Mouse (Mus musculus) kidney, embryonic 14.5 days (tissue): ENCODE measurements around the gene Csnk2b. TPM values are rescaled to one million over a fixed set of nuclear protein-coding genes. Genes with fewer than 3 reads are reported as not detected.

ENCODE experiments used
- ATAC-seq: fragments of 200-750 bp; cut with Nextera tagmentation; 2 replicates; pipeline ENCODE4 v1.8.0; 2017; ENCODE audit warnings: moderate number of reproducible peaks, mild to moderate bottlenecking, moderate TSS enrichment, moderate library complexity; ENCODE audit not compliant: low FRiP score, low TSS enrichment
- H3K27ac ChIP-seq: fragments of 300-500 bp; sonication (generic); 2 replicates; pipeline ENCODE4 v1.5.1; 2014; ENCODE audit warnings: low read depth, mild to moderate bottlenecking, low read length, moderate library complexity, mixed read lengths
- H3K27me3 ChIP-seq: fragments of 300-500 bp; sonication (generic); 2 replicates; pipeline ENCODE4 v1.6.1; 2014; ENCODE audit warnings: mild to moderate bottlenecking, low read length; ENCODE audit not compliant: control insufficient read depth, insufficient read depth
- H3K36me3 ChIP-seq: fragments of 300-500 bp; sonication (generic); 2 replicates; pipeline ENCODE4 v1.6.1; 2014; ENCODE audit warnings: low read length, mixed read lengths; ENCODE audit not compliant: control insufficient read depth, insufficient read depth
- H3K4me1 ChIP-seq: fragments of 300-500 bp; sonication (generic); 2 replicates; pipeline ENCODE4 v1.6.1; 2014; ENCODE audit warnings: low read length, mixed read lengths; ENCODE audit not compliant: control insufficient read depth, insufficient read depth
- H3K4me2 ChIP-seq: fragments of 300-500 bp; sonication (generic); replicated peaks from 2 replicates; pipeline ENCODE4 v1.6.1; 2014; ENCODE audit warnings: low read depth, mild to moderate bottlenecking, low read length
- H3K4me3 ChIP-seq: fragments of 300-500 bp; sonication (generic); 2 replicates; pipeline ENCODE4 v1.5.1; 2014; ENCODE audit warnings: mild to moderate bottlenecking, low read length
- H3K9ac ChIP-seq: fragments of 300-500 bp; sonication (generic); 2 replicates; pipeline ENCODE4 v1.6.1; 2014; ENCODE audit warnings: low read depth, mild to moderate bottlenecking, low read length, moderate library complexity
- H3K9me3 ChIP-seq: fragments of 300-500 bp; sonication (generic); 2 replicates; pipeline ENCODE4 v1.6.1; 2016; ENCODE audit warnings: low read length; ENCODE audit not compliant: control insufficient read depth
- WGBS: fragments of 180-500 bp; shearing (Covaris S2); extraction: QIAGEN DNeasy Blood & Tissue Kit; methylation state at CpG from one replicate; pipeline ENCODE4 v1.1.7; 2014; 5-methylcytosine and 5-hydroxymethylcytosine counted together
- polyA plus RNA-seq: library from polyadenylated mRNA; unstranded; fragments of >200 nt; fragmentation: Nextera tagmentation; extraction: Ambion mirVana; gene quantifications from 2 replicates; pipeline ENCODE4 v1.2.1, GENCODE M21; 2014

Gene Csnk2b
- polyA plus RNA-seq, 1 experiment from 2014 or later, result 334 TPM

DNA sequence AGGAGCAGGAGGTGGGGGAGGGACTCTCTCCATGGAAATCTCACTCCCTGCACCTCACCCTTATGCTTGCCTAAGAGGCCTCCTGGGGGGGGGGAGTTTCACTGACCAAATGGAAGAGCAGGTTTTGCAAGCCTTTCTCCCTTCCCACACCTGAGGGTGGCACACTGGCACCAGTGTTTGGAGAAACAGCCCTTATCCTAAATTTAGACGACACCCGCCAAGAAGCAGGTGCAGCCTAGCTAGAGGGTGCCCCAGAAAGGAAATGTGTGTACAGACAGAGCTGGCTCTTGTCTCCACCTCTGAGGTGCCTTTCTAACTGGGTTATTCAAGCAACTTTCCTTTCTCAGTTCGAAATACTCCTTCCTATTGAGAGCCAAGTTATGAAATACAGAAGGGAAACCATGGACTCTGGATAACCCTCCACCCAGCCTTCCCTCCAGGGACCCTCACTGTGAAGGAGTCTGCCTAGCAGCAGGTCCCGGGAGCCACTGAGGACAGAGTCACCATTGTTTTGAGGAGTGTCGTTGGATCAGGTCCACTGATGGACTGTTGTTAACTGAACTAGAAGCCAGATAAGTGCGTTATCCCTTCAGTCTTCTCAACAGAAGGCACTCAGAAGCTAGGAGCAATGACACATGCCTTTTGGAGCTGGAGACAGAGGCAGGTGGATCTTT, 51.2 kb downstream of the Csnk2b start:
- Histone ChIP-seq H3K27ac (no peak overlapping the region), H3K4me2 (no peak overlapping the region), H3K4me3 (no peak overlapping the region), H3K36me3 (no peaks in the 10 kb centered on the region), H3K9ac (no peak overlapping the region), H3K4me1 (peaks cover 2% of the 10 kb centered on the region; the same call in 1 of the 2 replicates), H3K27me3 (no peaks in the 10 kb centered on the region; the same call in 1 of the 2 replicates), H3K9me3 (peaks cover 3% of the 10 kb centered on the region; the same call in 1 of the 2 replicates)
- WGBS, result 59% methylated on average over 6 of the region's 6 CpGs
- ATAC-seq, result no peak

DNA sequence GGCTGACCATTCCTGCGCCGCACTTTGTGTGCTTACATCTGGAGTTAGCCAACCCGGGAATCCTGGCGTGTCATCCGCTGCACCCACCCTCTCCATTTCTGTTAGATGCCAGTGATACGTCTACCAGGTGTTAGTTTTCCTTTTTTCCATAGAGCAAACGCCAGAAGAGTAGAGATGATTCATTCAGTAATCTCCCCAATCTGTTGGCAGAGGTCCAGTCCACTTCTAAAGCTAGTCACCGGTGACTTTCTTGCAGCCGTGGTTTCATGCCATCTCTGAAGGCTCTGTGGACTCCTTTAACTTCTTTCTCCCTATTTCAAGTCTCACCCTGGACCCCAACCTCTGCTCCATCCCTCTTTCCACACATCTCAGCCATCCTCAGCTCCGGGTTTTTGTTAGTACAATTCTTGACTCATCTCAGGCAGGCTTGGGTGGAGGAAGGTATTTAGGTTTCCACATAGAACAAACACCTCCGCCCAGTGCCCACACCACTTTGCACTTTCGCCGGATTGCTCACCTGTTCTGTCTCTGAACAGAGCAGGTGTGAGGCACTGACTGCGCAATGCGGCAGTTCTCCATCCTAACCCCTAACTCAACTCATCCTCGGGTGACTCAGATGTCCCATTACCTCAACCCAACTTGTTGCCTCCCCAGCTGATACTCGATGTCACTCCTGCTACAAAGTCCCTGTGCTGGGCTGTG, 53.5 kb downstream of the Csnk2b start:
- H3K4me1 ChIP-seq, result peaks cover 20% of the 10 kb centered on the region
- H3K36me3 ChIP-seq, result peaks cover under 1% of the 10 kb centered on the region; the same call in 1 of the 2 replicates
- no peak overlapping the region for H3K4me2 ChIP-seq
- H3K27me3 ChIP-seq, result no peaks in the 10 kb centered on the region; the same call in 1 of the 2 replicates
- no peak overlapping the region for H3K9ac ChIP-seq
- 83% methylated on average over 17 of the region's 17 CpGs for WGBS
- H3K27ac ChIP-seq, result no peak overlapping the region
- ATAC-seq, result no peak
- no peaks in the 10 kb centered on the region for H3K9me3 ChIP-seq
- no peak overlapping the region for H3K4me3 ChIP-seq

Other genes with a start within 250 kb of the Csnk2b start
- 2.1 and 3.7 TPM in 2 replicates for gene Zbtb12, start 242.6 kb downstream of the Csnk2b start, polyA plus RNA-seq
- gene Gm20547, start 240.0 kb downstream of the Csnk2b start, polyA plus RNA-seq, result not detected in 2 replicates
- 1.7 and 1.9 TPM in 2 replicates for gene C2, start 223.8 kb downstream of the Csnk2b start, polyA plus RNA-seq
- 70.5 and 76.9 TPM in 2 replicates for gene Ehmt2, start 223.6 kb downstream of the Csnk2b start, polyA plus RNA-seq
- 5.4 and 7.7 TPM in 2 replicates for gene Slc44a4, start 207.6 kb downstream of the Csnk2b start, polyA plus RNA-seq
- 19.6 and 23.2 TPM in 2 replicates for gene Neu1, start 190.8 kb downstream of the Csnk2b start, polyA plus RNA-seq
- gene Hspa1b, start 162.8 kb downstream of the Csnk2b start, polyA plus RNA-seq, result 0.54 and 0.80 TPM in 2 replicates
- gene Gm20481, start 152.1 kb downstream of the Csnk2b start, polyA plus RNA-seq, result not detected in 2 replicates
- gene Hspa1a, start 149.9 kb downstream of the Csnk2b start, polyA plus RNA-seq, result 4.3 and 4.8 TPM in 2 replicates
- gene Hspa1l, start 149.3 kb downstream of the Csnk2b start, polyA plus RNA-seq, result 0.79 and 1.3 TPM in 2 replicates
- 240 and 246 TPM in 2 replicates for gene Lsm2, start 140.2 kb downstream of the Csnk2b start, polyA plus RNA-seq
- gene Vars, start 121.1 kb downstream of the Csnk2b start, polyA plus RNA-seq, result 96.4 and 137 TPM in 2 replicates
- gene Vwa7, start 105.5 kb downstream of the Csnk2b start, polyA plus RNA-seq, result 0.13 and 0.28 TPM in 2 replicates
- gene Sapcd1, start 94.0 kb downstream of the Csnk2b start, polyA plus RNA-seq, result 6.6 and 10.9 TPM in 2 replicates
- 4.9 and 5.9 TPM in 2 replicates for gene Msh5, start 75.3 kb downstream of the Csnk2b start, polyA plus RNA-seq
- 72.1 and 172 TPM in 2 replicates for gene Clic1, start 72.1 kb downstream of the Csnk2b start, polyA plus RNA-seq
- 355 and 422 TPM in 2 replicates for gene Ddah2, start 63.0 kb downstream of the Csnk2b start, polyA plus RNA-seq
- gene Ly6g6c, start 56.7 kb downstream of the Csnk2b start, polyA plus RNA-seq, result 0.20 and 0.30 TPM in 2 replicates
- gene Mpig6b, start 55.9 kb downstream of the Csnk2b start, polyA plus RNA-seq, result 0.36 and 0.46 TPM in 2 replicates
- 0.81 and 1.3 TPM in 2 replicates for gene Ly6g6e, start 45.2 kb downstream of the Csnk2b start, polyA plus RNA-seq
- 4.3 and 4.8 TPM in 2 replicates for gene Ly6g6d, start 44.0 kb downstream of the Csnk2b start, polyA plus RNA-seq
- gene Ly6g6f, start 36.4 kb downstream of the Csnk2b start, polyA plus RNA-seq, result 0.31 and 0.34 TPM in 2 replicates
- 73.9 and 85.7 TPM in 2 replicates for gene Abhd16a, start 32.8 kb downstream of the Csnk2b start, polyA plus RNA-seq
- gene Ly6g5c, start 13.8 kb downstream of the Csnk2b start, polyA plus RNA-seq, result not detected in 2 replicates
- 1.2 and 1.3 TPM in 2 replicates for gene Ly6g5b, start 6.6 kb downstream of the Csnk2b start, polyA plus RNA-seq
- gene Gpank1, start 598 bp downstream of the Csnk2b start, polyA plus RNA-seq, result 19.4 and 20.8 TPM in 2 replicates
- gene D17H6S53E, start 4.3 kb upstream of the Csnk2b start, polyA plus RNA-seq, result 9.4 and 10.0 TPM in 2 replicates
- gene Apom, start 10.0 kb upstream of the Csnk2b start, polyA plus RNA-seq, result 9.7 and 10.4 TPM in 2 replicates
- 82.6 and 99.0 TPM in 2 replicates for gene Bag6, start 13.1 kb upstream of the Csnk2b start, polyA plus RNA-seq
- 248 and 262 TPM in 2 replicates for gene Prrc2a, start 42.8 kb upstream of the Csnk2b start, polyA plus RNA-seq
- gene Aif1, start 54.0 kb upstream of the Csnk2b start, polyA plus RNA-seq, result 9.7 and 10.9 TPM in 2 replicates
- 12.2 and 15.9 TPM in 2 replicates for gene Lst1, start 66.4 kb upstream of the Csnk2b start, polyA plus RNA-seq
- 0.34 and 1.4 TPM in 2 replicates for gene Ltb, start 72.4 kb upstream of the Csnk2b start, polyA plus RNA-seq
- not detected in 2 replicates for gene Tnf, start 80.0 kb upstream of the Csnk2b start, polyA plus RNA-seq
- 0.14 TPM in 1 of 2 replicates, not detected in the other for gene Lta, start 83.3 kb upstream of the Csnk2b start, polyA plus RNA-seq
- 0.89 TPM in 1 of 2 replicates, not detected in the other for gene Gm16181, start 98.8 kb upstream of the Csnk2b start, polyA plus RNA-seq
- gene Atp6v1g2, start 111.6 kb upstream of the Csnk2b start, polyA plus RNA-seq, result 5.3 and 6.4 TPM in 2 replicates
- 3.3 and 6.0 TPM in 2 replicates for gene Nfkbil1, start 113.7 kb upstream of the Csnk2b start, polyA plus RNA-seq
- gene Ddx39b, start 119.7 kb upstream of the Csnk2b start, polyA plus RNA-seq, result 525 and 616 TPM in 2 replicates
- gene H2-D1, start 140.7 kb upstream of the Csnk2b start, polyA plus RNA-seq, result 38.3 and 42.8 TPM in 2 replicates
- gene H2-Q1, start 198.4 kb upstream of the Csnk2b start, polyA plus RNA-seq, result not detected in 2 replicates
- gene H2-Q2, start 220.2 kb upstream of the Csnk2b start, polyA plus RNA-seq, result 0.24 and 0.37 TPM in 2 replicates